Mouse (Mus musculus): ENCODE measurements around the gene Barx1. TPM values are rescaled to one million over a fixed set of nuclear protein-coding genes. Genes with fewer than 3 reads are reported as not detected.

The Barx1 gene
- total RNA-seq, 4 experiments from 2014 or later, result not detected

- DNase-seq, result no peak
These were observed 2.1 kb upstream of the Barx1 start for GRCm38 (mm10) chr13:48660741-48661140.

- no peak for DNase-seq
These were observed 1.2 kb upstream of the Barx1 start for GRCm38 (mm10) chr13:48661561-48661960.

GRCm38 (mm10) chr13:48663211-48663987 is 601 bp downstream of the Barx1 start:
- no peak for DNase-seq

GRCm38 (mm10) chr13:48663988-48664339 is 1.2 kb downstream of the Barx1 start:
- DNase-seq, result no peak

- no peak for DNase-seq
These were observed 2.3 kb downstream of the Barx1 start for GRCm38 (mm10) chr13:48664916-48665655.

GRCm38 (mm10) chr13:48665656-48666597 is 3.1 kb downstream of the Barx1 start:
- no peak for DNase-seq

- DNase-seq, result no peak
These were observed 4.7 kb downstream of the Barx1 start for GRCm38 (mm10) chr13:48667461-48667860.

- DNase-seq, result no peak
These were observed 5.5 kb downstream of the Barx1 start for GRCm38 (mm10) chr13:48668091-48668975.

- DNase-seq, result no peak
These were observed 6.3 kb downstream of the Barx1 start for GRCm38 (mm10) chr13:48668976-48669534.

GRCm38 (mm10) chr13:48672312-48672840 is 9.6 kb downstream of the Barx1 start:
- DNase-seq, result no peak

GRCm38 (mm10) chr13:48674609-48675008 is 11.8 kb downstream of the Barx1 start:
- DNase-seq, result no peak

- no peak for DNase-seq
These were observed 16.6 kb downstream of the Barx1 start for GRCm38 (mm10) chr13:48679351-48679750.

- no peak for DNase-seq
These were observed 23.9 kb downstream of the Barx1 start for GRCm38 (mm10) chr13:48686666-48687065.

- DNase-seq, result no peak
These were observed 29.2 kb downstream of the Barx1 start for GRCm38 (mm10) chr13:48691991-48692390.

GRCm38 (mm10) chr13:48694090-48695064 is 31.6 kb downstream of the Barx1 start:
- no peak for DNase-seq

GRCm38 (mm10) chr13:48706385-48706951 is 43.7 kb downstream of the Barx1 start:
- DNase-seq, result no peak

- DNase-seq, result no peak
These were observed 49.9 kb downstream of the Barx1 start for GRCm38 (mm10) chr13:48712675-48713074.

GRCm38 (mm10) chr13:48716075-48716474 is 53.3 kb downstream of the Barx1 start:
- DNase-seq, result no peak
